Mouse (Mus musculus) lung, postnatal 0 days (tissue): ENCODE measurements around the gene Cnpy4.

ENCODE experiments used
- CTCF ChIP-seq: IDR thresholded peaks from 2 replicates; pipeline ENCODE4 v1.5.1; 2016; ENCODE audit warnings: antibody characterized with exemption, mild to moderate bottlenecking
- EP300 ChIP-seq: IDR thresholded peaks from 2 replicates; pipeline ENCODE4 v1.6.1; 2016; ENCODE audit warnings: antibody characterized with exemption, mild to moderate bottlenecking, control low read depth

- no peak for TF ChIP-seq CTCF
- TF ChIP-seq EP300: no peak
Observed at GRCm38 (mm10) chr5:138225700-138226099, 38.4 kb downstream of the Cnpy4 start, which contains the start of gene Nxpe5.
